Mouse (Mus musculus) stomach, embryonic 14.5 days (tissue): ENCODE measurements around the gene 4930595D18Rik. TPM values are rescaled to one million over a fixed set of nuclear protein-coding genes. Genes with fewer than 3 reads are reported as not detected.

Source experiments
- ATAC-seq: fragments of 200-750 bp; cut with Nextera tagmentation; 2 replicates; pipeline ENCODE4 v1.8.0; 2017; ENCODE audit warnings: low read depth, moderate TSS enrichment; ENCODE audit not compliant: insufficient number of reproducible peaks, insufficient read depth, low FRiP score
- H3K27ac ChIP-seq: fragments of 300-500 bp; sonication (generic); 2 replicates; pipeline ENCODE4 v1.5.1; 2014; ENCODE audit warnings: mild to moderate bottlenecking, low read length, moderate library complexity, mixed read lengths
- H3K27me3 ChIP-seq: fragments of 300-500 bp; sonication (generic); 2 replicates; pipeline ENCODE4 v1.6.1; 2014; ENCODE audit warnings: low read length, control low read depth, mixed read lengths; ENCODE audit not compliant: control insufficient read depth, insufficient read depth
- H3K36me3 ChIP-seq: fragments of 300-500 bp; sonication (generic); 2 replicates; pipeline ENCODE4 v1.6.1; 2014; ENCODE audit warnings: mild to moderate bottlenecking, control low read depth, low read length, moderate library complexity, mixed read lengths; ENCODE audit not compliant: control insufficient read depth, insufficient read depth
- H3K4me1 ChIP-seq: fragments of 300-500 bp; sonication (generic); 2 replicates; pipeline ENCODE4 v1.6.1; 2014; ENCODE audit warnings: low read length, control low read depth, mixed read lengths; ENCODE audit not compliant: control insufficient read depth, insufficient read depth
- H3K4me2 ChIP-seq: fragments of 300-500 bp; sonication (generic); replicated peaks from 2 replicates; pipeline ENCODE4 v1.6.1; 2014; ENCODE audit warnings: low read depth, low read length, control low read depth
- H3K4me3 ChIP-seq: fragments of 300-500 bp; sonication (generic); 2 replicates; pipeline ENCODE4 v1.5.1; 2014; ENCODE audit warnings: low read depth, low read length, control low read depth
- H3K9ac ChIP-seq: fragments of 300-500 bp; sonication (generic); replicated peaks from 2 replicates; pipeline ENCODE4 v1.6.1; 2014; ENCODE audit warnings: low read depth, mild to moderate bottlenecking, control low read depth, low read length, moderate library complexity, mixed read lengths
- H3K9me3 ChIP-seq: fragments of 300-500 bp; sonication (generic); 2 replicates; pipeline ENCODE4 v1.6.1; 2016; ENCODE audit warnings: low read depth, low read length, control low read depth; ENCODE audit not compliant: control insufficient read depth
- WGBS: fragments of 180-500 bp; shearing (Covaris S2); extraction: QIAGEN DNeasy Blood & Tissue Kit; methylation state at CpG from one replicate; pipeline ENCODE4 v1.1.7; 2014; 5-methylcytosine and 5-hydroxymethylcytosine counted together
- polyA plus RNA-seq: library from polyadenylated mRNA; unstranded; fragments of >200 nt; fragmentation: Nextera tagmentation; extraction: Ambion mirVana; gene quantifications from 2 replicates; pipeline ENCODE4 v1.2.1, GENCODE M21; 2014

The 4930595D18Rik gene
- polyA plus RNA-seq, 1 experiment from 2014 or later: not detected

DNA sequence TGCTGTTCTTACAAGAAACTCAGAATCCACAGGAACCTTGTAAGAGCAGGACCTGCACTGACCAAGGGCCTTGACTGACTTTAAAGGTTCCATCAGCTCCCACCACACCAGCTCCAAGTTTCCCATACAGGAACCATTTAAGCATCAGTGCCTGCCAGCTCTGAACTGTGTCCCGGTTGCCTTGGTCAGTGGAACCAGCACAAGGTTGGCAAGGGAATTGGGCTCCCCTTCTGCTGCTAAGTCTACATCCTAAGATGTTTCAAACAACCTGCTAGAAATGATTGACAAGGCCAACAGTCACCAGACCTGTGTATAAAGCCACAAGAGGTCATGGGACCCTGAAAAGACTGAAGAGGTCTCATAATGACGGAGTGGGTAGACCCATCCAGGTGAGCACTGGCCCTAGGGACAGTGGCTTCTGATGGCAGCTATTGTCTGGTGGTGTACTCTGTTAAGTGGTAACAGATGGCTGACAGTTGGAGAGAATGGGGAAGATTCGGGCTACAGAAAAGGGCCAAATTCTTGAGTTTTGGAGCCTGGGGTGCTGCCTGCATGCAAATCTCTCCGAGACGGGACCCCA lies 64.7 kb downstream of the 4930595D18Rik start:
- peaks cover 17% of the 10 kb centered on the region for H3K36me3 ChIP-seq
- WGBS: 93% methylated on average over 5 of the region's 5 CpGs

GRCm38 (mm10) chr12:111114593-111114992 lies 69.7 kb downstream of the 4930595D18Rik start:
- 88% methylated on average over 5 of the region's 5 CpGs for WGBS
- Histone ChIP-seq H3K36me3 (peaks cover 42% of the 10 kb centered on the region), H3K27me3 (no peaks in the 10 kb centered on the region), H3K9ac (no peak overlapping the region), H3K9me3 (no peaks in the 10 kb centered on the region), H3K27ac (no peak overlapping the region), H3K4me3 (no peak overlapping the region), H3K4me1 (no peaks in the 10 kb centered on the region), H3K4me2 (no peak overlapping the region)
- ATAC-seq: no peak

More for the DNA sequence above, 64.7 kb downstream of the 4930595D18Rik start:
- no peak overlapping the region for H3K9ac ChIP-seq
- no peaks in the 10 kb centered on the region; the same call in 1 of the 2 replicates for H3K9me3 ChIP-seq
- no peak for ATAC-seq
- no peak overlapping the region for H3K27ac ChIP-seq
- H3K4me3 ChIP-seq: no peak overlapping the region
- no peak overlapping the region for H3K4me2 ChIP-seq
- H3K27me3 ChIP-seq: no peaks in the 10 kb centered on the region
- H3K4me1 ChIP-seq: no peaks in the 10 kb centered on the region

DNA sequence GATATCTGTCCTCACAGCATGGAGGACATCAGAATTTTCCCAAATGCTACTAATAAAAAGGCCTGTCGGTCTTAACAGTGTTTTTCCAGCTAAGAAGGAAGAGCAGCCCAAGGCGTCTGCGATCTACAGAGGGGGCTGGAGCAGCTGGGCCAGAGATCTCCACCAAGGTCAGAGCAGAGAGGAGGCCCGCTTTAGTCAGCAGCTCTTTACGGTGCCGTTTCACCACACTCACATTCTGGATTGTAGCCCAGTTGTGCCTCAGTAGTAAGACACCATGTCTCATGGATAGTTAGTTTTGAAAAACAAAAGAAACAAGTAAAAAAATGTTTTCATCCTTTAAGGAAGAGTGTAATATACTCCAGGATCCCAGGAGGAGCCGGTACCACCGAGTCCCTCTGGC lies 73.1 kb downstream of the 4930595D18Rik start:
- Histone ChIP-seq H3K4me2 (no peak overlapping the region), H3K27ac (no peak overlapping the region), H3K9ac (no peak overlapping the region), H3K4me3 (no peak overlapping the region), H3K4me1 (no peaks in the 10 kb centered on the region), H3K27me3 (no peaks in the 10 kb centered on the region), H3K9me3 (no peaks in the 10 kb centered on the region), H3K36me3 (peaks cover 53% of the 10 kb centered on the region)
- ATAC-seq: no peak
- WGBS: 90% methylated on average over 8 of the region's 8 CpGs

Other genes starting within 250 kb of the 4930595D18Rik start
- gene Ankrd9, start 205.5 kb downstream of the 4930595D18Rik start, polyA plus RNA-seq: 10.3 and 10.4 TPM in 2 replicates
- 17.6 and 19.2 TPM in 2 replicates for gene Rcor1, start 145.1 kb downstream of the 4930595D18Rik start, polyA plus RNA-seq
- gene Traf3, start 18.1 kb downstream of the 4930595D18Rik start, polyA plus RNA-seq: 11.4 and 13.0 TPM in 2 replicates
- not detected in 2 replicates for gene Amn, start 86.6 kb upstream of the 4930595D18Rik start, polyA plus RNA-seq
- 44.1 and 44.9 TPM in 2 replicates for gene Cdc42bpb, start 193.2 kb upstream of the 4930595D18Rik start, polyA plus RNA-seq
- gene Lbhd2, start 222.3 kb upstream of the 4930595D18Rik start, polyA plus RNA-seq: 0.93 and 1.5 TPM in 2 replicates
- gene Exoc3l4, start 232.5 kb upstream of the 4930595D18Rik start, polyA plus RNA-seq: 5.7 and 6.8 TPM in 2 replicates